Mouse (Mus musculus): ENCODE results near the gene AC124108.1.

The AC124108.1 gene

GRCm38 (mm10) chr1:132200562-132201510 is 9.6 kb downstream of the AC124108.1 start:
- DNase-seq (ENCODE audit: low spot score in 2 of 2): peak; percentile 93 to 95

DNA sequence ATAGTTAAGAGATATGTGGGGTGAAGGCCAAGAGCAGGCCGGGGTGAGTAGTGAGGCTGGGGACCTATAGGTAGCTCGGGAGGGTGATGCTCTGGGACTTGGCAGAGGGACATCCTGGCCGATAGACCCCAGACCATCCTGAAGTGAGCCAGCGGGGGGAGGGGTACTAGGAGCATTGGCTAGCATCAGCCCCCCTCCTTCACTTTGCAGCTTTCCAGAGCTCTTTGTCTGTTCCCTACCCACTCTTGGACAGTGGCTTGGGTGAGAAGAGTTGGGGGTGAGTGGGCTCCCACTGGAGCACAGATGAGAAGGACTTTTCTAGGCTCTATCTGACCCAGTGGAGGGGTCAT is 10.2 kb downstream of the AC124108.1 start:
- peak in 1 of 2 experiments; percentile 52 for DNase-seq (ENCODE audit: low spot score in 2 of 2)

DNA sequence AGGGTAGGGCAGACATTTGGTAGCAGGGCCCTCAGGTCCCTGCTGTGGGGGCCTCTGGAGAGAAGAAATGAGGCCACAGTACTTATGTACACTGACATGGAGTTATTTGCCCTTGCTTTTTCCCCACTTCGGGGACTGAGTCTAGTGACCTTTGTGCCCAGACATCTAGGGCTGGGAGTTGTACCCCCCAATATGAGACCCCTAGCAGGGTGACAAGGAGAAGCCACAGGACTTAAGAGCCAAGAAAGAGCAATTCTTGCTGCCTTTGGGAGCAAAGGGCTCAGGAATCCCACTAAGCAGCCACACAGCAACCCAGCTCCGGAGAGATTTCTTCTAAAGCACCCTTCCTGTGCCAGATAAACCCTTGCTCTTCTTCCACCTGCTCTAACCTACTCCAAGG is 10.7 kb downstream of the AC124108.1 start:
- peak in 1 of 2 experiments; percentile 24 for DNase-seq (ENCODE audit: low spot score in 2 of 2)

GRCm38 (mm10) chr1:132202771-132203170 is 11.5 kb downstream of the AC124108.1 start:
- DNase-seq (ENCODE audit: low spot score in 2 of 2): peak in 1 of 2 experiments; percentile 78

GRCm38 (mm10) chr1:132205958-132206357 is 14.7 kb downstream of the AC124108.1 start:
- peak in 1 of 2 experiments; percentile 20 for DNase-seq (ENCODE audit: low spot score in 2 of 2)

DNA sequence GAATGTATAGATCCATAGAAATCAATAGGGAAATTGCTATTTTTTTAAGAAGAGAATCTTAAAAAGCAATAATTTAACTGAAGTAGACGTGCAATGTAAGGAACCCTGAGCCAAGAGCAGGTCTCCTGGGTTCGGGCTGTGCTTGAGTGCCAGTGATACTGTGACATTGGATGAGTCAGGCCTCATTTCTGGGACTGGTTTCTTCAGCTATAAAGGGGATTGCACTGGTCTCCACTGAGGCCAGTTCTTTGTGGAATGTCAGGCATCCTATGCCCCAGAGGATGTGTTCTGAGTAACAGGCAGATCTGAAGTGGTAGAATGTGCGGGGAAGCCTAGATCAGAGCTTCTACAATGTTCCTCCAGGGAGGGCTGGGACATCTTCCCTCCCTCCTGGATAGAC is 15.6 kb downstream of the AC124108.1 start:
- no peak for DNase-seq (ENCODE audit: low spot score in 2 of 2)

- DNase-seq (ENCODE audit: low spot score in 2 of 2): peak; percentile 73 to 83
Measured at GRCm38 (mm10) chr1:132208154-132208553, 16.9 kb downstream of the AC124108.1 start.

- no peak for DNase-seq (ENCODE audit: low spot score in 2 of 2)
Measured at GRCm38 (mm10) chr1:132209400-132209799, 18.1 kb downstream of the AC124108.1 start.

DNA sequence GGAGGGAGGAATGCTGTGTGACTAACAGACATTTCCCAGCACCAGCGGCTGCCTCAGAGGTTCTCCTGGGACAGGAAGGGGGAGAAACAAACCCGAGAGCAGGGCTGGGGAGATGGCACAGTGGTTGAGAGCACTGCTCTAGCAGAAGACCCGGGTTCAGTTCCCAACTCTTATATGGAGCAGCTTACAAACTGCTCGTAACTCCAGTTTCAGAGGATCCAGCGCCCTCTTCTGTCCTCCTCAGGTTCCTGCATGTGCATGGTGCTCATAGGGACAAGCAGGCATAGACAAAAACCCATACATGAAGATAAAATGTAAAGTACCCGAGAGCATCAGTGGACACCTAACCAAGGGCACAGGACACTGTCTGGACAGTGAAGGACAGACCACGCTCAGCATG is 19.7 kb downstream of the AC124108.1 start:
- no peak for DNase-seq (ENCODE audit: low spot score in 2 of 2)

DNA sequence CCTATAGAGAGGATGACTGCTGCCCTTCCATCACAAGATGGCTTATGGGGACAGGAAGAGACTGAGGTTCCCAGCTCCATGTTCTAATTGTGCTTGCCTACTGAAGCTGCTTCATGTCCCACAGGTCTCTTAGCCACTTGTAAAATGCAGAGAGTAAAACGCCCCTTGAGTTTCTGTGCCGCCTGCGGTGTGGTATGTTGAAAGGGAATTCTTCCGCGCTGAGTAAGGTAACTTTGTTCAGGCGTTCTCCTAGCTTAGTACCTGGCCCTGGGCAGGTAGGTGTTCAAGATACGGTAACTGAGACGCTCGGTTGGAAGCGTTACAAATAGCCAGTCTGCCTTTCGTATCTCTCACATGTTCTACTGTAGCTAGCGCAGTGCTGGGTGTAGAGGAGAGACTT is 20.4 kb downstream of the AC124108.1 start:
- no peak for DNase-seq (ENCODE audit: low spot score in 2 of 2)

DNA sequence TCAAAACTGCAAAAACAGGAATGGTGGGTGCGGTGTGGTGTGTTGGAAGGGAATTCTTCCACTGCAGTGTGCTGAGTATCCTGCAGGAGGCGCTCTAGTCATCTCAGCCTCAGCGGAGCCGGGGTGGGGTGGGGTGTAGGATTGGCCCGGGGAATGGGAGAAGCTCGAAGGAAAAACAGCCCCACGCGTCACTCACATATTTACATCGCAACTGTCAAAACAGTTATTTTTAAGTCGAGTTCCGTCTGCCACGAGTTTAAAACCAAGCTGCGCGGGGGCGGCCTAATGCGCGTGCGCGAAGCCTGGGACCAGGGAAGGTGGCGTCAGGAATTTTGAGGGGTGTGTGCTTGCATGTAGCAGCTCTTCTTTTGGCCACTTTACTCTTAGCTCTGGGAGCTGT is 21.0 kb downstream of the AC124108.1 start:
- DNase-seq (ENCODE audit: low spot score in 2 of 2): peak; percentile 93 to 94

DNA sequence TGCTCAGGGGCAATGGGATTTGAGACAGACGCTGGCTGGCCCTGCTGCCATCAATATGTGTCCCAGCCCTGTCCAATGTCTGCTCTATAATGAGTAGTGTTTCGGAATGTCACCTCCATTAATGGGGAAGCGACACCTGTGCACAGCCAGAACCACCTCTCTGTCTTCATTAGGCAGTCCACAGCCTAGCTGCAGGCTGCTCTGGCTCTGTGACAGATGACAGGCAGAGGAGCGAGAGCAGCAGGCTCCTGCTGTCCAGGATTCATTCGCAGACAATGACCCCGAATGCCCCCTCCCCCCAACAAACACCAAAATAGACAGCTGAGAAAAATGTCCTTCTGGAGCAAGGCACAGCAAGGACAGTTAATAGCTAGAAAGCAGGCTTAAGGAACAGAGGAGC is 21.8 kb downstream of the AC124108.1 start:
- DNase-seq (ENCODE audit: low spot score in 2 of 2): no peak

- no peak for DNase-seq (ENCODE audit: low spot score in 2 of 2)
Measured at GRCm38 (mm10) chr1:132216276-132216675, 25.0 kb downstream of the AC124108.1 start.

- DNase-seq (ENCODE audit: low spot score in 2 of 2): no peak
Measured at GRCm38 (mm10) chr1:132221627-132222026, 30.4 kb downstream of the AC124108.1 start.

DNA sequence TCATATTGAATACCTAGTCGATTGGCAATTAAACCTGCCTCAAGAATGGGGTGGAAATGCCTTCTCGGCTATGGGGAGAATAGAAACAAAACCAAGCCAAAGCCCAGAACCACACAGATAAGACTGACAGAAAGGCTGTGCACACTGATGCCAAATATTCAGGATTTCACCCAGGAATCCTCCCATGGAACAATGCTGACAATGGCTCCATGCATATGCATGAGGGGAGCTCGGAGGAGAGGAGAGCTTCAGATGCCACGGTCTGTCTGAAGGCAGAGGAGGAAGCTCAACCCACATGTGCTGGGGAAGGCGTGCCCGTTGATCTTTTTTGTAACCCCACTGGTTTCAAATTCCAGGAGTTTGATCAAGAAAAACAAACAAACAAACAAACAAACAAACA is 30.9 kb downstream of the AC124108.1 start:
- DNase-seq (ENCODE audit: low spot score in 2 of 2): no peak

DNA sequence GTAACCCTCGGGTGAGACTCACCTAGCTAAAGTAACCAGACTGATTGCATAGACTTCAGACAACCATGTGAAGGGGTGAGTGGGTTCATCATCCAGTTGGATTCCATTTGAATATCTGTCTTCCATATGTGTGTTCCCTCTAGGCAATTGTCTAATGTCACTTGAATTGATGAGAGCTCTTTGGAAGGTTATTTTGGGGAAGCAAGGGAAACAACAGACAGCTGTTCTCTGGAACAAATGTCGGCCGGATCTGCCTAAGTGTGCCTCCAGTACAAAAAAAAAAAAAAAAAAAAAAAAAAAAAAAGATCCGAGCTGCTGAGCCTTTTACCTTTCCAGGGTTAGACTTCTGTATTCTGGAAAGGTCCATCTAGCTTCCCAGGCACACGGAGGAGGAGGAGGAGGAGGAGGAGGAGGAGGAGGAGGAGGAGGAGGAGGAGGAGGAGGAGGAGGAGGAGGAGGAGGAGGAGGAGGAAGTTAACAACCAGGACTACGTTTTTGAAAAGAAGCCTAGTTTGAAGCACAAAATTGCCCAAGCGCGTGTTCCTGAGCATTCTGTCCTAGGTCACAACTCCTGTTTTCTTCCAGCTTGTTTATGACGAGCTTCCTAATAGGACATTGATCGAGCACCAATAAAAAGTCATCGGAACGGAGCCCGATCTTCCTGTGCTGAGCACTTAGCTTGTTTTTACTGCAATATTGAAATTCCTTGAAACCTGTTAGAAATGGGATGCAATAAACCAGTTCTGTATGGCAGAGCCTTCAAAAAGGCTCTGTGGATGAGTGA is 35.2 kb downstream of the AC124108.1 start:
- DNase-seq (ENCODE audit: low spot score in 2 of 2): no peak

GRCm38 (mm10) chr1:132229667-132230066 is 38.4 kb downstream of the AC124108.1 start, which contains the start of gene Gm10188:
Gene Gm10188, minus strand, starts transcription at chr1:132229767.
- no peak for DNase-seq (ENCODE audit: low spot score in 2 of 2)

DNA sequence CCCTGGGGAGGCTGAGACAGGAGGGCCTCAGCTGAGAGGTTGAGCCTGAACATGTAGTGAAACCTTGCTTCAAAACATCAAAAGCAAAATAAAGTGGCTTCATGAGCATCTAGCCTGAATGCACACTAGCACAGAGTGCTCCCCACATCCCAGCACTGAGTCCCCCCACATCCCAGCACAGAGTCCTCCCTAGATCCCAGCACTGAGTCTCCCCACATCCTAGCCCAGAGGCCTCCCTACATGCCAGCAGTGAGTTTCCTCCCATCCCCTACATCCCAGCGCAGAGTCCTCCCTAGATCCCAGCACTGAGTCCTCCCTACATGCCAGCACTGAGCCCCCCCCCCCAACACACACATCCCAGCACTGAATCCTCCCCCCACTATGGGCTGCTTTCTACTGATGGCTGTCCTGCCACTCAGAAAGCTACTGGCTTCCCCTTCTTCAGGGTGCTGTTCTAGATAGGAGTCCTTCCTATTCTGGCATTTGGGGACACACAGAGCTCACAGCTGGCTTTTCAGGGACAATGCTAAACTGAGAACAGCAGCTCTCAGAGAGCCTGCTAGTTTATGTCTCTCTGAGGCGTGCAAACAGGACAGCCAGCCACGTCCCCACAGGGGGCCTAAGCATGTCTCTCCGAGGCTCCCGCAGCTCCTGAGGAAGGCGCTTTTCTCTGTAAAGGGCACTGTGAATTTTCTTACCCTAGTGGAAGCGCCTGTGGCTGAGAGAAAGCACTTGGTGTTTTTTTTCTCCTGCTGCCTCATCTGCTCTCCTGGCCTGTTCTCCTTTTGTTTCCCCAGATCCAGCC is 40.4 kb downstream of the AC124108.1 start:
- DNase-seq (ENCODE audit: low spot score in 2 of 2): no peak

DNA sequence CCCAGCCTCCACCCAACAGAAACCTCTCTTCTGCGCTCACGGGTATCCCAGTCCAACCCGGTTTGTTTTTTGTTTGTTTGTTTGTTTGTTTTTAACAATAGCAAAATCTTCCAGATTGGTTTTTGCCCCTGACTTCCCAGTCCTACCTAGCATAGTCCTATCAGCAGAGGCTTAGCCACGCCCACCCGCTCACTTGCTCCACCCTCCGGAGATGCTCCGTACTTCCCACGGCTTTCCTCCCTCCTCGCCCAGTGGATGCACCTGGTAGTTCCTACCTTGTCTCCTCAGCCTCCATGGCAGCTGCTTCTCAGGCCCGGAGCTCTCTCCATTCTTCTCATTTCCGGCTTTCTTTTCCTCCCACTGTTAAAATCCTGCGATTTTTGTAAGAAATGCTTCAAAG is 42.3 kb downstream of the AC124108.1 start:
- DNase-seq (ENCODE audit: low spot score in 2 of 2): no peak

DNA sequence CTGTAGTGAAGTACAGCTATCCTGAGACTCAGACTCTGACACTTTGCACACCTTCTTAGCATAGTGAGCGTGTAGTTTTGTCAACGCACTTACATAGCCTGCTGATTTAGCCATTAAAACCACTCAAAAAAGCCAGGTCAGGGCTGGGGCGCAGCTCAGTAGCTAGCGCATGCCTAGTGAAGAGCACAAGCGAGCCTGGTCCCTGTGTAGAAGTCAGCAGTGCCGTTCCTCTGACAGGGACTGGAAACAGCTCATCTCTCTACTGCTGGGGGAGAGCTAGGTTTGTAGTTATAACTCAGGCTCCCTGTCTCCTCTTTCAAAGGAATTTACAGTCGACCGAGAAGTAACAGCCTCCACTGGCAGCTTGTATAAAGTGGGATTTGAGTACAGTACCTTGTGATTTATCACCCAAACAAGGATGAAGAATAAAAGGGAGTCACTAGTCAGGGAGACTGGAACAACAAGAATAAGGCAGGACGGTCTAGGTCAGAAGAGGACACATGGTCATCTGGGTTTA is 43.6 kb downstream of the AC124108.1 start:
- DNase-seq (ENCODE audit: low spot score in 2 of 2): no peak

GRCm38 (mm10) chr1:132237585-132238159 is 46.4 kb downstream of the AC124108.1 start:
- DNase-seq (ENCODE audit: low spot score in 2 of 2): peak; percentile 52 to 67

All from right cerebral cortex, postnatal 10 days (tissue).